Mouse (Mus musculus) midbrain, postnatal 0 days (tissue): Measurements from ENCODE around the gene Gorasp2. TPM values are rescaled to one million over a fixed set of nuclear protein-coding genes. Genes with fewer than 3 reads are reported as not detected.

Source experiments
- ATAC-seq: fragments of 200-750 bp; cut with Nextera tagmentation; 2 replicates; pipeline ENCODE4 v1.8.0; 2017; ENCODE audit warnings: moderate number of reproducible peaks, mild to moderate bottlenecking, moderate TSS enrichment, moderate library complexity; ENCODE audit not compliant: low FRiP score
- DNase-seq: peaks from one replicate; pipeline ENCODE4 v3.0.0-alpha.2; 2015; ENCODE audit warnings: low spot score
- H3K27ac ChIP-seq: fragments of 300-500 bp; sonication (generic); 2 replicates; pipeline ENCODE4 v1.5.1; 2014; ENCODE audit warnings: low read depth, mild to moderate bottlenecking, low read length, mixed read lengths
- H3K27me3 ChIP-seq: fragments of 300-500 bp; sonication (generic); 2 replicates; pipeline ENCODE4 v1.6.1; 2014; ENCODE audit warnings: low read length, control low read depth, mixed read lengths; ENCODE audit not compliant: insufficient read depth
- H3K36me3 ChIP-seq: fragments of 300-500 bp; sonication (generic); 2 replicates; pipeline ENCODE4 v1.6.1; 2014; ENCODE audit warnings: low read length, control low read depth, mixed read lengths; ENCODE audit not compliant: insufficient read depth
- H3K4me1 ChIP-seq: fragments of 300-500 bp; sonication (generic); 2 replicates; pipeline ENCODE4 v1.6.1; 2014; ENCODE audit warnings: mild to moderate bottlenecking, control low read depth, antibody characterized with exemption, low read length, mixed read lengths; ENCODE audit not compliant: insufficient read depth
- H3K4me2 ChIP-seq: fragments of 300-500 bp; sonication (generic); 2 replicates; pipeline ENCODE4 v1.6.1; 2014; ENCODE audit warnings: low read depth, mild to moderate bottlenecking, low read length, mixed read lengths; ENCODE audit not compliant: poor library complexity, severe bottlenecking
- H3K4me3 ChIP-seq: fragments of 300-500 bp; sonication (generic); 2 replicates; pipeline ENCODE4 v1.5.1; 2014; ENCODE audit warnings: low read depth, mild to moderate bottlenecking, low read length, moderate library complexity
- H3K9ac ChIP-seq: fragments of 300-500 bp; sonication (generic); replicated peaks from 2 replicates; pipeline ENCODE4 v1.6.1; 2014; ENCODE audit warnings: mild to moderate bottlenecking, low read length, moderate library complexity, mixed read lengths; ENCODE audit not compliant: poor library complexity, severe bottlenecking
- H3K9me3 ChIP-seq: fragments of 300-500 bp; sonication (generic); 2 replicates; pipeline ENCODE4 v1.6.1; 2016; ENCODE audit warnings: low read length, control low read depth
- CTCF ChIP-seq: IDR thresholded peaks from 2 replicates; pipeline ENCODE4 v1.5.1; 2016; ENCODE audit warnings: antibody characterized with exemption, mild to moderate bottlenecking
- WGBS: fragments of 180-500 bp; shearing (Covaris S2); extraction: QIAGEN DNeasy Blood & Tissue Kit; methylation state at CpG from one replicate; pipeline ENCODE4 v1.1.7; 2014; 5-methylcytosine and 5-hydroxymethylcytosine counted together
- polyA plus RNA-seq: library from polyadenylated mRNA; unstranded; fragments of >200 nt; fragmentation: Nextera tagmentation; extraction: Ambion mirVana; gene quantifications from 2 replicates; pipeline ENCODE4 v1.2.1, GENCODE M21; 2015
- total RNA-seq: library from RNA; depleted of rRNA; stranded (reverse); fragments of >200 nt; gene quantifications from 2 replicates; pipeline ENCODE4 v1.2.3, GENCODE M21; 2014

The Gorasp2 gene
- total and polyA plus RNA-seq, 2 experiments from 2014 or later = 106 to 160 TPM

DNA sequence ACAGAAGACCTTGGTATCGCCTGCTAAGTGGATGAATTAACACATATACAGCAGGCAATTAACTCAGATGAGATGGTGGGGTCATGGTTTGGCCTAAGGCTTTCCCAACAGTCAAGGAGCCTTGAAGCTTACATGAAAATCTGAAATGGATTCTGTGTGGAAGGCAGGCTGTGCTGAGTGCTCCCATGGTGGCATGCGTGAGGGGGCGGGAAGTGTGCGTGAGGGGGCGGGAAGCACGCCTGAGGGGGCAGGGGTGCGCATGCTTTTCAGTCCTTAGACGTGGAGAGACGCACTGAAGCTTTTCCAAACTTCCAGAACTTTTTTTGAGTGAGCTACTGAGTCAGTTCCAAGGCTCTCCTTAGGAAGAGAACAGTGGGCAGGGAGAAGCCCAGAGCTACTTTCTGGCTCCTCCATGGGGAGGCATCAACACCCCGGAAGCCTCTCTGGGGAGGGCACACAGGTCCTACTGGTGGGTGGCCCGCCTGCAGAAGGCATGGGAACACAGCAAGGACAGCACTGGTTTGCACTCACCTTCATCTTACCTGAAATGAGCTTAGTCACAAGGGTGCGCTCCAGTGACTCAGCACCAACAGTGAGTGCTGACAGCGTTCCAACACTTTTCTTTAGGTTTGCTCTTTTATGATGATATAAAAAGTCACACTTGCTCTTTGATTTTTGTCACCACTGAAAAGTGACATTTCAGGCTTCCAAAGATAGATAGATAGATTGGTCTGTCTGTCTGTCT, 47.8 kb downstream of the Gorasp2 start:
- peaks cover 3% of the 10 kb centered on the region; the same call in 1 of the 2 replicates for H3K4me1 ChIP-seq
- no peak overlapping the region for H3K27ac ChIP-seq
- H3K9ac ChIP-seq = no peak overlapping the region
- TF ChIP-seq CTCF = no peak
- WGBS = 82% methylated on average over 13 of the region's 13 CpGs
- DNase-seq = no peak
- H3K4me2 ChIP-seq = no peak overlapping the region
- no peaks in the 10 kb centered on the region for H3K27me3 ChIP-seq
- peaks cover 21% of the 10 kb centered on the region for H3K36me3 ChIP-seq
- H3K9me3 ChIP-seq = no peaks in the 10 kb centered on the region
- no peak for ATAC-seq
- H3K4me3 ChIP-seq = no peak overlapping the region

DNA sequence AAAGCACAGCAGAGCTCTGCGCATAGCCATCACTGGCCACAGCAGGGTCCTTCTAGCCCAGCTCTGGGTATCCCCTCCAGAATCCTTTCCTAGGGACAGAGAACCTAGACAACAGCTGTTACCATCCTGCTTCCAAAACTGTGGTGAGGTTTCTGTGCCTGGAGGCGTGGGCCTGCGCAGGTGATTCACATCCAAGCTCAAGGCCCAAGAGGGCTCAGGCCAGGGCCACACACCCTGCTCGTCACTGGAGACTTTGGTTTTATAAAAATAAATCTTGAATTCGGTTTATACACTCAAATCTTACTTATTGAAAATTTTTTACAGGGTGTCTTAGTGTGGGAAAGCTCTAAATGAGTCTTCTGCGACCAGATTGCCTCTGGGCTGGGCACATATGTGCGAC, 48.9 kb downstream of the Gorasp2 start:
- Histone ChIP-seq H3K9me3 (no peaks in the 10 kb centered on the region), H3K4me1 (peaks cover 1% of the 10 kb centered on the region; the same call in 1 of the 2 replicates), H3K27ac (no peak overlapping the region), H3K9ac (no peak overlapping the region), H3K4me2 (no peak overlapping the region), H3K27me3 (no peaks in the 10 kb centered on the region), H3K36me3 (peaks cover 24% of the 10 kb centered on the region), H3K4me3 (no peak overlapping the region)
- TF ChIP-seq CTCF = no peak
- no peak for DNase-seq
- ATAC-seq = no peak
- WGBS = 92% methylated on average over 7 of the region's 7 CpGs

DNA sequence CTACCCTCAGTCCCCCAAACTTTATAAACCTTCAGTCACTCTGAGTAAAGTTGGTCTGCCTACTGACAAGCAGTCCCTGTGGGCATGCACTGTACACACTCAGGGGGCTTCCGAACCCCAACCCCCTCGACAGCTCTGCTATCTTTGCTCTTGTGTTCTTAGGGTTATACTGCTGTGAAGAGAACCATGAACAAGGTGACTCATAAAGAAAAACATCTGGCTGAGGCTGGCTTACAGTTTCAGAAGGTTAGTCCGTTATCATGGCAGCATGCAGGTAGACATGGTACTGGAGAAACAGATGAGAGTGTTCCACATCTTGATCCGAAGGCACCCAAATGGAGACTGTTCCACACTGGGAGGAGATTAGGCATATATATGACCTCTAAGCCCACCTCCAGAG, 49.5 kb downstream of the Gorasp2 start:
- Histone ChIP-seq H3K4me1 (no peaks in the 10 kb centered on the region), H3K27me3 (no peaks in the 10 kb centered on the region), H3K9me3 (no peaks in the 10 kb centered on the region), H3K4me3 (no peak overlapping the region), H3K9ac (no peak overlapping the region), H3K4me2 (no peak overlapping the region), H3K36me3 (peaks cover 28% of the 10 kb centered on the region), H3K27ac (no peak overlapping the region)
- no peak for DNase-seq
- WGBS = 99% methylated on average over 4 of the region's 4 CpGs
- no peak for ATAC-seq
- TF ChIP-seq CTCF = no peak

- DNase-seq (no peak), ATAC-seq (no peak)
- Histone ChIP-seq H3K27ac (no peak overlapping the region), H3K9ac (no peak overlapping the region), H3K4me2 (no peak overlapping the region), H3K4me1 (no peaks in the 10 kb centered on the region), H3K27me3 (no peaks in the 10 kb centered on the region), H3K4me3 (no peak overlapping the region), H3K36me3 (peaks cover 22% of the 10 kb centered on the region), H3K9me3 (no peaks in the 10 kb centered on the region)
- WGBS = 92% methylated on average over 9 of the region's 9 CpGs
- no peak for TF ChIP-seq CTCF
Observed at GRCm38 (mm10) chr2:70723610-70724243, 62.4 kb downstream of the Gorasp2 start.

DNA sequence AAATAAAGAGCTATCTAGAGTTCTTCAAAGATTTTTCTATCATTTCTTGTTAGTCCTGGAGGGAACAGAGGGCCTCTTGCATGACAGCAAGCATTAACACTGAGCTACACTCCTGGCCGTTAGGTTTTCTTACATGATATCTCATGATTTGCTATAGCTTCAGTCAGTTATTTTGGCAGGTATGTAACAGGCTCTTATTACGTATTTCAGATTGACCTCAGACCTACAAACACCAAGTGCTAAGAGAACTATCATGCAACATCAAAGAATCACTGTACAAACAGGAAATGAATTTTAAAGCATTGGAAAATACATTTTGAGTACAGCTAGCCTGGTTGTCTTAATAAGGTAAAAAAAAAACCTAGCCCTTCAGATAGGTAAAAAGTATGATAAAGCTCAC, 65.7 kb downstream of the Gorasp2 start:
- Histone ChIP-seq H3K36me3 (peaks cover 8% of the 10 kb centered on the region), H3K9me3 (no peaks in the 10 kb centered on the region), H3K27ac (no peak overlapping the region), H3K4me3 (no peak overlapping the region), H3K4me1 (no peaks in the 10 kb centered on the region), H3K27me3 (no peaks in the 10 kb centered on the region), H3K9ac (no peak overlapping the region), H3K4me2 (no peak overlapping the region)
- TF ChIP-seq CTCF = no peak
- ATAC-seq = no peak
- 82% methylated on average over 2 of the region's 2 CpGs for WGBS
- DNase-seq = no peak

DNA sequence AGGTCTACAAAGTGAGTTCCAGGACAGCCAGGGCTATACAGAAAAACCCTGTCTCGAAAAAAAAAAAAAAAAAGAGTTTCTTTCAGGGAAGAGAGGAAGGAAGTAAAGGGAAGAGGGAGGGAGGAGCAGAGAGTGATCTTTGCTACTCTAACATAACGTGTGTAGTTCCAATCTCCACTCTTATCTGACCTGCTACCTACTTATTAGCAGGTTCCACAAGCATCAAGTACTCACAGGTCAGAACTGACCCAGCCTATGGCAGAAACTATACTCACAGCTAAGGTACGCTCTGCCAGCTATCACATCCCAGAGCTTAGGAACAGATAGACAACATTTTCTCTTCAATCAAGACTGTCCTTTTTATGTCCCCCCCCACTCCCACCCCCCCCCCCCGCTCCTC, 74.2 kb downstream of the Gorasp2 start:
- no peak overlapping the region for H3K9ac ChIP-seq
- no peak overlapping the region for H3K27ac ChIP-seq
- no peaks in the 10 kb centered on the region for H3K4me1 ChIP-seq
- WGBS = 73% methylated on average over 4 of the region's 4 CpGs
- no peak for TF ChIP-seq CTCF
- no peak for DNase-seq
- no peak overlapping the region for H3K4me3 ChIP-seq
- H3K4me2 ChIP-seq = no peak overlapping the region
- no peaks in the 10 kb centered on the region for H3K36me3 ChIP-seq
- H3K9me3 ChIP-seq = no peaks in the 10 kb centered on the region
- H3K27me3 ChIP-seq = no peaks in the 10 kb centered on the region
- ATAC-seq = no peak
